Mouse (Mus musculus): ENCODE results near the gene Fam3b. TPM values are rescaled to one million over a fixed set of nuclear protein-coding genes. Genes with fewer than 3 reads are reported as not detected.

The Fam3b gene
- polyA plus RNA-seq, 1 experiment = not detected

DNA sequence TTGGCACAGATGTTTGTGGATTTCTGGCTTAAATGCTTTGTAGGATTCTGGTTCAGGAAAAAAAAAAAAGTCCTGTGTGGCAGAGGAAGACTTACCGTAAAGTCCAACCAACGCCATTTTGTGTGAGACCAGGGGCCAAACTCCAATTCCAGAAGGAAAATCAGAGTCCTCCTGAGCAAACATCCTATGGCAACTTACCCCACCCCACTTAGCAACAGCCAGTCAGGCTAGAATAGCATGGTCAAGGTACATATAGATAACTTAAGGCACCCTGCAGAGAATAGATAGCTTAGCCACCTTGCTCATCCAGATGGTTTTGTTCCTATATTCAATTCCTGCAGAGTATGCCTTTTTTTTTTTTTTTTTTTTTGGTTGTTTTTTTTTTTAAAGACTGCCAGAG lies 14.6 kb upstream of the Fam3b start:
- WGBS = 91% methylated on average over 2 of the region's 2 CpGs
- TF ChIP-seq CTCF (IDR thresholded peaks at IDR 0.05; ENCODE audit: insufficient read depth, low read depth, low read length) (no peak), POLR2A (IDR thresholded peaks at IDR 0.05; ENCODE audit: insufficient read depth, low read depth, low read length) (no peak)
- peaks cover 6% of the 10 kb centered on the region for H3K4me1 ChIP-seq (ENCODE audit: control insufficient read depth, insufficient read depth, low read length)
- no peak overlapping the region for H3K27ac ChIP-seq (ENCODE audit: insufficient read depth, low read depth, low read length)
- no peak overlapping the region for H3K4me3 ChIP-seq (ENCODE audit: insufficient read depth, low read depth, low read length)

DNA sequence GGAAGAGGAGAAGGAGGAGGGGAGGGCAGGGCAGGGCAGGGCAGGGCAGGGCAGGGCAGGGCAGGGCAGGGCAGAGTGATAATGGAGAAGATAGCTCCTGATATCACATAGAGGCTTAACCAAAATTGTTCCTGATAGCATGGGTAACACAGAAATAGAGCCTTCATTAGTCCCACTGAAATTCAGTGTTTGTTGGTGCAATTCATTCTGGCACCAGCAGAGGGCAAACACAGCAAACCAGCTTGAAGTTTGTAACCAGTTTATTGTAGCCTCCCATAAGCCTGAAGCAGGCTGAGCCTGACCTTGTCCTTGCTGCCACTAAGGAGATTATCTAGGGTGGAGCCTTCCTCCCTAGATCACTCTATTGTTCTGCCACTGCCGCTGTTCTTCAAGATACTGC lies 8.4 kb upstream of the Fam3b start:
- H3K4me3 ChIP-seq (ENCODE audit: insufficient read depth, low read depth, low read length) = no peak overlapping the region
- 9% methylated on average over 1 of the region's 1 CpGs for WGBS
- H3K4me1 ChIP-seq (ENCODE audit: control insufficient read depth, insufficient read depth, low read length) = no peaks in the 10 kb centered on the region
- H3K27ac ChIP-seq (ENCODE audit: insufficient read depth, low read depth, low read length) = no peak overlapping the region
- TF ChIP-seq POLR2A (IDR thresholded peaks at IDR 0.05; ENCODE audit: insufficient read depth, low read depth, low read length) (no peak), CTCF (IDR thresholded peaks at IDR 0.05; ENCODE audit: insufficient read depth, low read depth, low read length) (no peak)

DNA sequence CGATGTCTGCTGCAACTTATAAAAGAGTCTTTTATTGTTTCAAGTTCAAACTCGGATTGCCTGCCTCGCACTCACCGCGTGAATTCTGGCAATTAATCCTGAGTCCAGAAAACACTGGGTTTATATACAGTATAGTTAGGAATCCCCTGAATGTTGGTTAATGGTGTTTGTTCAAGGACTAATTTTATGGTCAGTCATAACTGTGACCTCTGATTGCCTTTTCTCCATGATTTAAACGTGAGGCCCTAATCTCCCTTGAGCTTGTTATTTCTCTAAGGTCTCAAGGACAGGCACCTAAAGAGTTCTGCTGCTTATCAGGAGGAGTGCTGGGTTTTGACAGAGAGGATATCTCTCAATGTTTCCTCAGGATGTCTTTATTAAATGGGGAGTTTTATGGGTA lies 7.4 kb upstream of the Fam3b start:
- TF ChIP-seq POLR2A (IDR thresholded peaks at IDR 0.05; ENCODE audit: insufficient read depth, low read depth, low read length) = no peak
- TF ChIP-seq CTCF (IDR thresholded peaks at IDR 0.05; ENCODE audit: insufficient read depth, low read depth, low read length) = no peak
- WGBS = 82% methylated on average over 6 of the region's 6 CpGs
- Histone ChIP-seq H3K4me3 (ENCODE audit: insufficient read depth, low read depth, low read length) (no peak overlapping the region), H3K4me1 (ENCODE audit: control insufficient read depth, insufficient read depth, low read length) (no peaks in the 10 kb centered on the region), H3K27ac (ENCODE audit: insufficient read depth, low read depth, low read length) (no peak overlapping the region)

DNA sequence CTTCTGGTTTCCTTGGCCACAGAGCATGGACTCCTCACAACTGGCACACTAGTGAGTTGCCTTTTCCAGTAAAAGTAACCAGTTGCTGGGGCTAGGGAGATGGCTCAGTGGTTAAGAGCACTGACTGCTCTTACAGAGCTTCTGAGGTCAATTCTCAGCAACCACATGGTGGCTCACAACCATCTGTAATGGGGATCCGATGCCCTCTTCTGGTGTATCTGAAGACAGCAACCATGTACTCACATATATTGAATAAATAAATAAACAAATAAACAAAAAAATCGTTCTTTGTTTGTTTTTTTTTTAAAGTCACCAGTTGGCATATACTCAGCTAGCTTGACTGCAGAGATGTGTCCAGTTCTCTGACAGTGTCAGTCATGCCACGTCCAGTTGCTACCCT lies 1.7 kb upstream of the Fam3b start:
- no peak overlapping the region for H3K4me3 ChIP-seq (ENCODE audit: insufficient read depth, low read depth, low read length)
- 80% methylated on average over 3 of the region's 3 CpGs for WGBS
- no peak for TF ChIP-seq CTCF (IDR thresholded peaks at IDR 0.05; ENCODE audit: insufficient read depth, low read depth, low read length)
- no peak for TF ChIP-seq POLR2A (IDR thresholded peaks at IDR 0.05; ENCODE audit: insufficient read depth, low read depth, low read length)
- no peaks in the 10 kb centered on the region for H3K4me1 ChIP-seq (ENCODE audit: control insufficient read depth, insufficient read depth, low read length)
- no peak overlapping the region for H3K27ac ChIP-seq (ENCODE audit: insufficient read depth, low read depth, low read length)

DNA sequence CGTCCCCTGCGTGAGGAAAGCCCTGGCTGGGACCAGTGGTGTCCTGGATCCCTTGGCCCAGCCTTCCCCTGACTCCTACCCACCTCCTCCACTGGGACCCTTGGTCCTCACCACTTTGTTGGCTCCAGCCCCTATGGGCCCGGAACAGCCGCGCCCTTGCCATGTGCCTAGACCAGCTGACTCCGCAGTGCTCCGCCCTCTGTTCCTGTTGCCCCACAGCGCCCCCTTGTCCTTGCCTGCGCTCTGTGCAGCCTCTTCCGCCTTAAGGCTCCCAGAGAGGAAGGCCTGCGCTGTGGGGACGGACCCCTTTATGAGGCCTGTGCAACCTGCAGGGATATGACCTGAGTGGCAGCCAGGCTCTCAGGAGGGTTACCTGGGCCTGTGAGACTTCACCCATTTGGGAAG lies 2.3 kb downstream of the Fam3b start:
- TF ChIP-seq CTCF (IDR thresholded peaks at IDR 0.05; ENCODE audit: insufficient read depth, low read depth, low read length) = no peak
- no peak for TF ChIP-seq POLR2A (IDR thresholded peaks at IDR 0.05; ENCODE audit: insufficient read depth, low read depth, low read length)
- no peaks in the 10 kb centered on the region for H3K4me1 ChIP-seq (ENCODE audit: control insufficient read depth, insufficient read depth, low read length)
- no peak overlapping the region for H3K4me3 ChIP-seq (ENCODE audit: insufficient read depth, low read depth, low read length)
- 89% methylated on average over 12 of the region's 12 CpGs for WGBS
- H3K27ac ChIP-seq (ENCODE audit: insufficient read depth, low read depth, low read length) = no peak overlapping the region

DNA sequence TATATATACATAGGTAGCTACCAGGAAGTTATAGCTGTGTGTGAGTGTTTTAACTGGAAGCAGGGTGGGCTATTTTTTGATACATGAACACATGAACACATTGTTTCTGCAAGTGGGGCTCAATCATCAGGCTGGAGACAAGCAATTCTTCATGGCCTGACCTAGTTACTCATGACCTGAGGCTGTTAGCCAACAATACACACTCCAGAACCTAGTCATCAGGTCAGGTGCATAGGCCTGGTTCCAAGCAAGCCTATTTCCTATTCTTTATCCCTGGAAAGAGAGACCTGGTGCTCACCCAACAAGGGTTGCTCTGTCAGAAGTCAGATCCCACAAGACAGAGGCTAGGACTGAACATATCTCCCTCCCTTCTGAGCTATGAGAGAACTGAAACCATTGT lies 3.1 kb downstream of the Fam3b start:
- Histone ChIP-seq H3K4me3 (ENCODE audit: insufficient read depth, low read depth, low read length) (no peak overlapping the region), H3K27ac (ENCODE audit: insufficient read depth, low read depth, low read length) (no peak overlapping the region), H3K4me1 (ENCODE audit: control insufficient read depth, insufficient read depth, low read length) (no peaks in the 10 kb centered on the region)
- TF ChIP-seq CTCF (IDR thresholded peaks at IDR 0.05; ENCODE audit: insufficient read depth, low read depth, low read length) (no peak), POLR2A (IDR thresholded peaks at IDR 0.05; ENCODE audit: insufficient read depth, low read depth, low read length) (no peak)

DNA sequence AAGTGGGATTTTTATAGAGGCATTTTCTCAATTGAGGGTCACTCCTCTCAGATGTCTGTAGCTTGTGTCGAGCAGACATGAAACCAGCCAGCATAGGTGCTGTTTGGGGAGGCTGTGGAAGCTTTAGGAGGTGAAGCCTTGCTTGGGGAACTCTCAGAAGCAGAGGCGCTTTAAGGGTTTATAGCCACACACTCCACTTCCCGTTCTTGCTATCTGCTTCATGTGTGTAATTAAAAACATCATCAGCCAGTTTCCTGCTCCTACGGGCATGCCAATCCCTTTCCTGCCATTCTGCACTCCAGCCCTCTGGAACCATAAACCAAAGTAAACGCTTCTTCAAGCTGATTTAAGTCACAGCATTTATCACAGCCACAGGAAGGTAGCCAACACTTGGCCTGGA lies 3.8 kb downstream of the Fam3b start:
- Histone ChIP-seq H3K4me1 (ENCODE audit: control insufficient read depth, insufficient read depth, low read length) (no peaks in the 10 kb centered on the region), H3K27ac (ENCODE audit: insufficient read depth, low read depth, low read length) (no peak overlapping the region), H3K4me3 (ENCODE audit: insufficient read depth, low read depth, low read length) (no peak overlapping the region)
- no peak for TF ChIP-seq CTCF (IDR thresholded peaks at IDR 0.05; ENCODE audit: insufficient read depth, low read depth, low read length)
- no peak for TF ChIP-seq POLR2A (IDR thresholded peaks at IDR 0.05; ENCODE audit: insufficient read depth, low read depth, low read length)
- WGBS = 68% methylated on average over 5 of the region's 5 CpGs

DNA sequence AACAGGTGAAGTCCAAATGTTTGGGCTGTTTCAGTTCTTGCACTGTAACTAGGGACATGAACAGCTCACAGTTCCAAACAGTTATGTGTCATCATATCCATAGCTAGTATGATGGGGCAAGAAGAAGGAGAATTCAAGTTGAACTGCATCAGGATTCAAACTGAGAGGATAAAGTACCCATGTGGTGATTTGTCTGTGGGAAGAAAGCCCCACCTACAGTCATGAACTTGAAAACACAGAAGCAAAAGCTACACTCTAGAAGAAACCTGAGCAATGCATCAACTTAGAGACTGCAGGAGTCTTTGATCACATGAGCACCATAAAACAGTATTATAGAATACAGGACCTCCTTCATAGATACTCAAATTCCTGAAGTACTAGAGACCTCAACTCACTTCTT lies 6.8 kb downstream of the Fam3b start:
- no peaks in the 10 kb centered on the region for H3K4me1 ChIP-seq (ENCODE audit: control insufficient read depth, insufficient read depth, low read length)
- no peak overlapping the region for H3K4me3 ChIP-seq (ENCODE audit: insufficient read depth, low read depth, low read length)
- TF ChIP-seq POLR2A (IDR thresholded peaks at IDR 0.05; ENCODE audit: insufficient read depth, low read depth, low read length) = no peak
- TF ChIP-seq CTCF (IDR thresholded peaks at IDR 0.05; ENCODE audit: insufficient read depth, low read depth, low read length) = no peak
- no peak overlapping the region for H3K27ac ChIP-seq (ENCODE audit: insufficient read depth, low read depth, low read length)

DNA sequence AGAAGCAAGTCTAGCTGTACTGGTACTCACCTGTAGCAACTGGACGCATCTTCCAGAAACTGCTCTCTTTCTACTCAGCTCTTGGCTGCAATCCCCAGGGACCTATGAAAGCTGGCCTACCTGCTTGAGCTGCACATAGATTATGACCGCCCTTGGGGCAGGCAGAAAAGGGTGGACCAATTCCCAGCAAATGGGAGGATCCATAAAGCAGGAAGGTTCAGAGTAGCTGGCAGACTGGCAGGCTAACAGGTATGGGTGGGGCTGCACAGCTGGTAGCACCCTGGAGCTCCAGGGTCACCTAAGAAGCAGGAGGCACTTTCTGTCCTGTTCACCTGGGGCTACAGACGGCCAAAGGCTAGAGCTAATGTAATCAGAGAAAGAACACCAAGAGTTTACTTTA lies 9.8 kb downstream of the Fam3b start:
- H3K27ac ChIP-seq (ENCODE audit: insufficient read depth, low read depth, low read length) = no peak overlapping the region
- TF ChIP-seq CTCF (IDR thresholded peaks at IDR 0.05; ENCODE audit: insufficient read depth, low read depth, low read length) (no peak), POLR2A (IDR thresholded peaks at IDR 0.05; ENCODE audit: insufficient read depth, low read depth, low read length) (no peak)
- no peak overlapping the region for H3K4me3 ChIP-seq (ENCODE audit: insufficient read depth, low read depth, low read length)
- WGBS = 88% methylated on average over 3 of the region's 3 CpGs
- H3K4me1 ChIP-seq (ENCODE audit: control insufficient read depth, insufficient read depth, low read length) = no peaks in the 10 kb centered on the region

DNA sequence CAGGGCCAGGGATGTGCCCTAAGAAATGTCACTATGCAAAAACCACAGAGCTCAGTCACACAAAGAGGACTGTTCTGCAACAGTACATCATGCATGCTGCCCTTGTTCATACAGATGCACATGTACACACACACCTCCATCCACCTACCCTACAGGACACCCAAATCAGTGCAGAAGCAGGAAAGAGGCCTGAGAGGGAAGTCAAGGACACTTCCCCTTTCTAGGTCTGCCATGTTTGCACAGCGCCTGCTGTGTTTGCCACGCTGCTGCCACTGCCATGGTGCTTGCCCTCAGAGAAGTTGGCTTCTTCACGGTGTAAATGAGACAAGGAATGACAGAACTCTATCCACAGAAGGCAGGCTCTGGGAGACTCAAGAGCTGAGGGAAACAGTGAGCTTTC lies 10.8 kb downstream of the Fam3b start:
- no peak for TF ChIP-seq POLR2A (IDR thresholded peaks at IDR 0.05; ENCODE audit: insufficient read depth, low read depth, low read length)
- TF ChIP-seq CTCF (IDR thresholded peaks at IDR 0.05; ENCODE audit: insufficient read depth, low read depth, low read length) = no peak
- Histone ChIP-seq H3K27ac (ENCODE audit: insufficient read depth, low read depth, low read length) (no peak overlapping the region), H3K4me1 (ENCODE audit: control insufficient read depth, insufficient read depth, low read length) (no peaks in the 10 kb centered on the region), H3K4me3 (ENCODE audit: insufficient read depth, low read depth, low read length) (no peak overlapping the region)
- 87% methylated on average over 3 of the region's 3 CpGs for WGBS
